Mouse (Mus musculus): ENCODE measurements around the gene Eps8l1.
"Not testable (repeated sequence)": the region's sequence is repeated elsewhere in the genome, so short reads cannot be mapped to it uniquely, and the experiment has no call there.

DNA sequence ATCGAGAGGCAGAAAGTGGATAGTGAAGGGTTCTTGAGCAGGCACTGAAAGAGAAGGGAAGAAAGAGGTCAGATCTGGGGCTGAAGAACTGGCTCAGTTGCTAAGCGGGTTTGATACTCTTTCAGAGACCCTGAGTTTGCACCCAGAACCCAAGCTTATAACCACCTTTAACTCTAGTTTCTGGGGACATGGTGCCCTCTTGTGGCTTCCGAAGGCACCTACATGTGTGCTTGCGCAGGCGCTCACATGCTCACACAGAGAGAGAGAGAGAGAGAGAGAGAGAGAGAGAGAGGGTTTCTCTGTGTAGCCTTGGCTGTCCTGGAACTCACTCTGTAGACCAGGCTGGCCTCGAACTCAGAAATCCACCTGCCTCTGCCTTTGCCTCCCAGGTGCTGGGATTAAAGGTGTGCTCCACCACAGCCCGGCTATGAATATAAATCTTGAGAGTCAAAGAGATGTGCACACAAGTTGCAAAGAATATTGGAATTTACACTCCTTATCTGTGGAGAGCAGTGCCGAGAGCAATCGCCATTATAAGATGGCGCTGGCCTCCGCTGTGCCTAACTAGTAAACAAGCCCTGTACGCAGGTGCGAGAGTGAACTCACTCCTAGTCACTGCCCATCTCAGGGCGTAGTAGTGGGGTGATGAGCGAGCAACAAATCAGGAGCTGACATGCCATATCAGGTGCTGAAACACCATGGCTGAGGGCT is 63.9 kb downstream of the Eps8l1 start, which contains the start of gene Tnni3:
- TF ChIP-seq POLR2A (IDR thresholded peaks at IDR 0.05; ENCODE audit: control insufficient read depth in 1 of 2, insufficient read depth in 1 of 2, low read depth in 1 of 2, low read length in 2 of 2, poor library complexity in 1 of 2); HCFC1 (IDR thresholded peaks at IDR 0.05; ENCODE audit: low read depth, low read length); GATA1 (IDR thresholded peaks at IDR 0.05; ENCODE audit: low read depth, low read length); MAFK (IDR thresholded peaks at IDR 0.05; ENCODE audit: borderline replicate concordance, low read depth, low read length); ELF1 (IDR thresholded peaks at IDR 0.05; ENCODE audit: low read depth, low read length); EP300 (IDR thresholded peaks at IDR 0.05; ENCODE audit: low read depth in 1 of 2, low read length in 2 of 2); ZNF384 (IDR thresholded peaks at IDR 0.05; ENCODE audit: low read depth, low read length): not testable (repeated sequence)
- TF ChIP-seq CTCF (IDR thresholded peaks at IDR 0.05 in 2 of 3, conservative IDR thresholded peaks at IDR 0.05 in 1 of 3; ENCODE audit: control insufficient read depth in 1 of 3, insufficient read depth in 1 of 3, low read depth in 2 of 3, low read length in 3 of 3, poor library complexity in 1 of 3, severe bottlenecking in 1 of 3) (peak; percentile 75 to 84 (median 83)), MAX (IDR thresholded peaks at IDR 0.05; ENCODE audit: low read length) (peak; percentile 44; the same call in 1 of the 2 replicates), SIN3A (IDR thresholded peaks at IDR 0.05; ENCODE audit: low read length) (peak; percentile 64; the same call in 1 of the 2 replicates), SMC3 (IDR thresholded peaks at IDR 0.05; ENCODE audit: low read depth, low read length) (peak; percentile 84)

Data from MEL (cell line).